Mouse (Mus musculus) heart, postnatal 0 days (tissue): Measurements from ENCODE around the gene Ugt1a6a. TPM values are rescaled to one million over a fixed set of nuclear protein-coding genes. Genes with fewer than 3 reads are reported as not detected.
"Not testable (repeated sequence)": the region's sequence is repeated elsewhere in the genome, so short reads cannot be mapped to it uniquely, and the experiment has no call there.

Experiments used
- ATAC-seq: fragments of 200-750 bp; cut with Nextera tagmentation; 2 replicates; pipeline ENCODE4 v1.8.0; 2017; ENCODE audit warnings: low read depth, moderate number of reproducible peaks, moderate library complexity; ENCODE audit not compliant: insufficient read depth
- DNase-seq: peaks from one replicate; pipeline ENCODE4 v3.0.0-alpha.2; 2016; ENCODE audit warnings: low spot score
- H3K27ac ChIP-seq: fragments of 300-500 bp; sonication (generic); 2 replicates; pipeline ENCODE4 v1.5.1; 2014; ENCODE audit warnings: low read depth, mild to moderate bottlenecking
- H3K27me3 ChIP-seq: fragments of 300-500 bp; sonication (generic); 2 replicates; pipeline ENCODE4 v1.6.1; 2014; ENCODE audit warnings: low read length, mixed read lengths; ENCODE audit not compliant: control insufficient read depth, insufficient read depth
- H3K36me3 ChIP-seq: fragments of 300-500 bp; sonication (generic); replicated peaks from 2 replicates; pipeline ENCODE4 v1.6.1; 2014; ENCODE audit warnings: low read length, mixed read lengths; ENCODE audit not compliant: control insufficient read depth, insufficient read depth
- H3K4me1 ChIP-seq: fragments of 300-500 bp; sonication (generic); 2 replicates; pipeline ENCODE4 v1.6.1; 2014; ENCODE audit warnings: antibody characterized with exemption; ENCODE audit not compliant: control insufficient read depth, insufficient read depth
- H3K4me2 ChIP-seq: fragments of 300-500 bp; sonication (generic); 2 replicates; pipeline ENCODE4 v1.6.1; 2014; ENCODE audit warnings: low read depth, mild to moderate bottlenecking, low read length, moderate library complexity
- H3K4me3 ChIP-seq: fragments of 300-500 bp; sonication (generic); 2 replicates; pipeline ENCODE4 v1.5.1; 2014; ENCODE audit warnings: low read depth, low read length
- H3K9ac ChIP-seq: fragments of 300-500 bp; sonication (generic); replicated peaks from 2 replicates; pipeline ENCODE4 v1.6.1; 2014; ENCODE audit warnings: low read depth, low read length, mixed read lengths
- H3K9me3 ChIP-seq: fragments of 300-500 bp; sonication (generic); replicated peaks from 2 replicates; pipeline ENCODE4 v1.6.1; 2016; ENCODE audit warnings: low read length; ENCODE audit not compliant: control insufficient read depth
- CTCF ChIP-seq: IDR thresholded peaks from 2 replicates; pipeline ENCODE4 v1.5.1; 2016; ENCODE audit warnings: antibody characterized with exemption, control low read depth, low read depth
- EP300 ChIP-seq: IDR thresholded peaks from 2 replicates; pipeline ENCODE4 v1.6.1; 2016; ENCODE audit warnings: antibody characterized with exemption, low read depth
- WGBS: fragments of 180-500 bp; shearing (Covaris S2); extraction: QIAGEN DNeasy Blood & Tissue Kit; methylation state at CpG from one replicate; pipeline ENCODE4 v1.1.7; 2014; 5-methylcytosine and 5-hydroxymethylcytosine counted together
- polyA plus RNA-seq: library from polyadenylated mRNA; unstranded; fragments of >200 nt; fragmentation: Nextera tagmentation; extraction: Ambion mirVana; gene quantifications from 2 replicates; pipeline ENCODE4 v1.2.1, GENCODE M21; 2015
- total RNA-seq: library from RNA; depleted of rRNA; stranded (reverse); fragments of >200 nt; gene quantifications from 2 replicates; pipeline ENCODE4 v1.2.3, GENCODE M21; 2014; ENCODE audit warnings: low replicate concordance

Ugt1a6a gene
- total and polyA plus RNA-seq, 2 experiments from 2014 or later, result 0.66 to 2.2 TPM

DNA sequence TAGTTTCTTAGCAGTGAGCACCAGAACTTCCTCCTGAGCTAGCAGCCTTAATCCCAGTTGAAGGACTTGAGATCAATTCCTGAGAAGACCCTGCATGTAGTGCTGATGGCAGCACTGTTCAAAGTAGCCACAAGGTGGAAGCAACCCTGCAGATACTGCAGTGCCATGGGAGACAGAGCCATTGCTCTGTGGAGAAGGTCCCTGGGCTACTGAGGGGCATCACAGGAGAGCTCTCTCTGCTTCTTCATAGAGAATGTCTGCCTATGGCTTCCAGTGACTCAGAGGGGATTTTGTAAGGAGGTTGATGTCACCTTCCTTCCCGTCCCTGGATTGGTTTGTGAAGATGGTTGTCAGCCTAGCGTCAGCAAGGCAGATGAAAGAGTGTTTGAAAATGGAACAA lies 15.5 kb downstream of the Ugt1a6a start:
- 76% methylated on average over 2 of the region's 2 CpGs for WGBS
- not testable (repeated sequence) for ATAC-seq, H3K9me3 ChIP-seq, H3K9ac ChIP-seq, H3K27ac ChIP-seq, H3K4me1 ChIP-seq, H3K36me3 ChIP-seq, H3K27me3 ChIP-seq, H3K4me3 ChIP-seq, DNase-seq, H3K4me2 ChIP-seq
- peak; percentile 42 for TF ChIP-seq CTCF

DNA sequence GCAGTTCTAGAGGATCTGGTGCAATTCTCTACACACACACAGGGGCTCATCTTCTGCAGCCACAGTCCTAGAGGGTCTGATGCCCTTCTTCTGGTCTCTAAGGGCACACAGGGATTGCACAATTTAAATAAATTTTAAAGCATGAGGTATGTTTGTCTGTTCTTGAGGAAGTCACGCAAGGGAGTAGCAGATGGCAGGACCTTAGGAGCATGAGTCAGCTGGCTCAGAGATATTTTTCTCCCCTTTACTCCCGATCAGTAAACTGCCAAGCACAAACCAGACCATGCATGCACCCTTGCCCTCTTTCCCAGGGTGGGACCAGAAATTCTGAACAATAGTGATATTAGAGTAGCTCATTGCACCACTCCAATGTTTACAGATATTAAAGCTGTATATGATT lies 23.8 kb downstream of the Ugt1a6a start:
- Histone ChIP-seq H3K9ac (no peak overlapping the region), H3K36me3 (no peaks in the 10 kb centered on the region), H3K4me1 (no peaks in the 10 kb centered on the region), H3K9me3 (no peaks in the 10 kb centered on the region), H3K4me2 (no peak overlapping the region), H3K27ac (no peak overlapping the region), H3K4me3 (no peak overlapping the region), H3K27me3 (no peaks in the 10 kb centered on the region)
- TF ChIP-seq CTCF (no peak), EP300 (no peak)
- ATAC-seq, result no peak
- no peak for DNase-seq
- 58% methylated on average over 2 of the region's 2 CpGs for WGBS

- DNase-seq (no peak), ATAC-seq (no peak)
- no peak within 1 kb of the TSS for H3K4me2 ChIP-seq
- no peak for TF ChIP-seq CTCF
- TF ChIP-seq EP300, result no peak
- H3K9ac ChIP-seq, result no peak within 1 kb of the TSS
- H3K27me3 ChIP-seq, result no peaks in the 10 kb centered on the region
- no peak within 1 kb of the TSS for H3K4me3 ChIP-seq
- no peak within 1 kb of the TSS for H3K27ac ChIP-seq
- no peaks in the 10 kb centered on the region for H3K36me3 ChIP-seq
- no peaks in the 10 kb centered on the region for H3K9me3 ChIP-seq
- H3K4me1 ChIP-seq, result no peaks in the 10 kb centered on the region
- 70% methylated on average over 5 of the region's 5 CpGs for WGBS
Observed at GRCm38 (mm10) chr1:88165711-88166110, 31.1 kb downstream of the Ugt1a6a start, which contains the start of gene Ugt1a5. Gene Ugt1a5, plus strand, starts transcription at chr1:88166012.

- H3K4me2 ChIP-seq, ATAC-seq, H3K4me1 ChIP-seq, H3K4me3 ChIP-seq, H3K9ac ChIP-seq, DNase-seq, H3K27ac ChIP-seq, H3K36me3 ChIP-seq, H3K27me3 ChIP-seq, H3K9me3 ChIP-seq: not testable (repeated sequence)
- WGBS, result 80% methylated on average over 5 of the region's 7 CpGs
Observed at GRCm38 (mm10) chr1:88172190-88172589, 37.6 kb downstream of the Ugt1a6a start.

GRCm38 (mm10) chr1:88179657-88180056 lies 45.0 kb downstream of the Ugt1a6a start:
- H3K4me1 ChIP-seq, result no peaks in the 10 kb centered on the region
- TF ChIP-seq EP300, result no peak
- no peak for TF ChIP-seq CTCF
- H3K36me3 ChIP-seq, result no peaks in the 10 kb centered on the region
- H3K4me2 ChIP-seq, result no peak overlapping the region
- no peak for ATAC-seq
- H3K4me3 ChIP-seq, result no peak overlapping the region
- no peaks in the 10 kb centered on the region for H3K27me3 ChIP-seq
- WGBS, result 83% methylated on average over 1 of the region's 1 CpGs
- DNase-seq, result no peak
- 0 out of 2 replicates have a peak, but pooled peaks cover 9% of the 10 kb centered on the region for H3K9me3 ChIP-seq
- no peak overlapping the region for H3K9ac ChIP-seq
- no peak overlapping the region for H3K27ac ChIP-seq

DNA sequence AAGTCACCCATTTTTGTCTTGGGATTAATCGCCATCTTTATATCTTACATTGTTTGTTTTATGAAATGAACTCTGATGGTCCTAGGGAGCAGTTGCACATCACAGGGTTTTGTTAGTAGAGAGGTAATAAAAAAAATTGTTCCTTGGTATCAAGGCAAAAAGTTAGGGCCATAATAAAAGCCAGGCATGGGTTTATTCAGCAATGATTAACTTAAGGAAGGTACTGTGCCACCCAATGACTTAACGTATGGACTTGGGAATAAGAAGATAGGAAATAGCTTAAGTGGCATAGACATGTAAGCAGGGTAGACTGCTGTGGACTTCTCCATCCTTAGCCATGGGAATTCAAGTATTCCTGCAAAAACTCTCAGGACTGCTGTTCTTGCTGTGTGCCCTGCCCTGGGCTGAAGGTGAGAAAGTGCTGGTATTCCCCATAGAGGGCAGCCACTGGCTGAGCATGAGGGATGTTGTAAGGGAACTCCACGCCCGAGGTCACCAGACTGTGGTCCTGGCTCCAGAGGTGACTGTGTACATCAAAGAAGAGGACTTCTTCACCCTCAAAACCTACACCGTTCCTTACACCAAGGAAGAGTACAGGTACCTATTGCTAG lies 51.8 kb downstream of the Ugt1a6a start:
- ATAC-seq (no peak), DNase-seq (no peak)
- no peak for TF ChIP-seq CTCF
- no peak for TF ChIP-seq EP300
- Histone ChIP-seq H3K27me3 (no peaks in the 10 kb centered on the region), H3K27ac (no peak overlapping the region), H3K4me1 (no peaks in the 10 kb centered on the region), H3K4me3 (no peak overlapping the region), H3K36me3 (no peaks in the 10 kb centered on the region), H3K4me2 (no peak overlapping the region), H3K9me3 (no peaks in the 10 kb centered on the region), H3K9ac (no peak overlapping the region)
- WGBS, result 71% methylated on average over 5 of the region's 5 CpGs
